Comparison of ENCODE assay signal across 19 mouse cellular contexts in genomic region chr14:66460795-66461194, GRCm38 (mm10).
DNase-seq lines count a peak whose midpoint lies in the region; ATAC-seq and TF ChIP-seq lines count a peak whose summit lies in the region.
"Had no signal": no experiment of that assay in that cellular context is flagged by ENCODE, and none has a peak within 500 bp of the region (broad histone marks: within the 10 kb centered on the region; RNA-seq: fewer than 3 reads in every experiment).

No protein-coding gene starts in this region.

- H3K4me3 ChIP-seq in limb, embryonic 14.5 days (replicated peaks; ENCODE audit: low read length), result no peak overlapping the region
- H3K4me3 ChIP-seq in limb, embryonic 10.5 days, result no peak overlapping the region
- H3K4me3 ChIP-seq in CH12.LX (replicated peaks in 1 of 3; ENCODE audit: low read depth in 2 of 3, low read length in 2 of 3, poor library complexity in 1 of 3), result no peak overlapping the region
- H3K4me3 ChIP-seq: embryonic facial prominence, embryonic 13.5 days; hindbrain, embryonic 15.5 days; liver, embryonic 13.5 days; lung, embryonic 15.5 days had no signal

- 64% methylated on average over 3 of the region's 3 CpGs for WGBS in limb, embryonic 14.5 days
- WGBS in limb, embryonic 10.5 days, result 92% methylated on average over 3 of the region's 3 CpGs

- H3K4me2 ChIP-seq in limb, embryonic 14.5 days (replicated peaks; ENCODE audit: low read depth, low read length, severe bottlenecking), result no peak overlapping the region
- H3K4me2 ChIP-seq in CH12.LX (ENCODE audit: insufficient read depth, low read depth, poor library complexity, severe bottlenecking), result no peak overlapping the region
- H3K4me2 ChIP-seq: embryonic facial prominence, embryonic 13.5 days; hindbrain, embryonic 15.5 days; liver, embryonic 13.5 days; lung, embryonic 15.5 days had no signal

- peak; percentile 47; the same call in 1 of the 2 replicates for ATAC-seq in limb, embryonic 14.5 days (ENCODE audit: low FRiP score, low read depth)

- H3K27ac ChIP-seq in limb, embryonic 14.5 days (replicated peaks; ENCODE audit: low read depth, low read length), result no peak overlapping the region
- no peak overlapping the region for H3K27ac ChIP-seq in limb, embryonic 10.5 days
- no peak overlapping the region for H3K27ac ChIP-seq in CH12.LX (ENCODE audit: insufficient read depth, low read depth)
- H3K27ac ChIP-seq: embryonic facial prominence, embryonic 13.5 days; hindbrain, embryonic 15.5 days; liver, embryonic 13.5 days; lung, embryonic 15.5 days; macrophage; stomach, postnatal 0 days had no signal

- dilution Hi-C loops in CH12.LX (cut with MboI; ENCODE audit: extremely low pct_ligation_motif_present, extremely low pct_unique_long_range_greater_than_20kb, low sequenced_read_pairs), result no loop called here

- H3K79me2 ChIP-seq in CH12.LX (replicated peaks; ENCODE audit: control insufficient read depth, extremely low read depth, insufficient read depth, poor library complexity, severe bottlenecking), result no peaks in the 10 kb centered on the region

- in situ Hi-C loops in CH12.LX (cut with MboI; ENCODE audit: low pct_ligation_motif_present, low pct_unique_long_range_greater_than_20kb, low sequenced_read_pairs), result no loop called here

- DNase-seq in limb, embryonic 14.5 days (ENCODE audit: low spot score), result no peak
- DNase-seq in limb, embryonic 10.5 days (ENCODE audit: low spot score), result no peak
- peak; percentile 24 for DNase-seq in CH12.LX (ENCODE audit: extremely low read depth)
- DNase-seq in Muller cell, postnatal 12 days (ENCODE audit: inconsistent ontology term), result peak; percentile 35
- DNase-seq in gastrocnemius, postnatal 10 days, result peak; percentile 24
- no peak for DNase-seq in adrenal gland, adult 2 months
- DNase-seq in spleen, postnatal 4 days (ENCODE audit: low spot score in 2 of 2), result no peak
- DNase-seq: cerebellum, adult 11 months; kidney, adult 18-20 months; kidney, postnatal 10 days; liver, embryonic 13.5 days; right cerebral cortex, postnatal 14 days; thymus, postnatal 14 days had no signal

- no peak for TF ChIP-seq EP300 in CH12.LX (IDR thresholded peaks at IDR 0.05; ENCODE audit: low read length)

- no peaks in the 10 kb centered on the region for H3K36me3 ChIP-seq in limb, embryonic 14.5 days (ENCODE audit: control insufficient read depth, insufficient read depth, low read length)
- no peaks in the 10 kb centered on the region for H3K36me3 ChIP-seq in limb, embryonic 10.5 days
- H3K36me3 ChIP-seq in CH12.LX (replicated peaks in 1 of 2; ENCODE audit: control insufficient read depth in 1 of 2, insufficient read depth in 1 of 2, low read length in 1 of 2), result no peaks in the 10 kb centered on the region
- H3K36me3 ChIP-seq: embryonic facial prominence, embryonic 13.5 days; G1E; hindbrain, embryonic 15.5 days; liver, embryonic 13.5 days; lung, embryonic 15.5 days had no signal

- 0 out of 2 replicates have a peak, but pooled peaks cover 4% of the 10 kb centered on the region for H3K9me3 ChIP-seq in limb, embryonic 14.5 days (ENCODE audit: control insufficient read depth, low read length)
- 0 out of 2 replicates have a peak, but pooled peaks cover 2% of the 10 kb centered on the region for H3K9me3 ChIP-seq in limb, embryonic 10.5 days (replicated peaks)
- H3K9me3 ChIP-seq in CH12.LX (replicated peaks; ENCODE audit: low read length), result peaks cover 5% of the 10 kb centered on the region
- H3K9me3 ChIP-seq: embryonic facial prominence, embryonic 13.5 days; G1E; hindbrain, embryonic 15.5 days; liver, embryonic 13.5 days; lung, embryonic 15.5 days had no signal

- no peak overlapping the region for H3K9ac ChIP-seq in limb, embryonic 14.5 days (ENCODE audit: low read depth, low read length, severe bottlenecking)
- no peak overlapping the region for H3K9ac ChIP-seq in CH12.LX (ENCODE audit: insufficient read depth, low read depth)
- H3K9ac ChIP-seq: embryonic facial prominence, embryonic 13.5 days; hindbrain, embryonic 15.5 days; liver, embryonic 13.5 days; lung, embryonic 15.5 days had no signal

- TF ChIP-seq CTCF in CH12.LX (conservative IDR thresholded peaks at IDR 0.05 in 1 of 2, IDR thresholded peaks at IDR 0.05 in 1 of 2; ENCODE audit: low read depth in 2 of 2, low read length in 2 of 2), result no peak

- TF ChIP-seq POLR2A in limb, embryonic 14.5 days (IDR thresholded peaks at IDR 0.05; ENCODE audit: borderline replicate concordance, extremely low read depth, insufficient read depth, insufficient read length), result no peak
- no peak for TF ChIP-seq POLR2A in CH12.LX (IDR thresholded peaks at IDR 0.05; ENCODE audit: low read depth, low read length)

- H3K27me3 ChIP-seq in limb, embryonic 14.5 days (ENCODE audit: control insufficient read depth, insufficient read depth, low read length), result no peaks in the 10 kb centered on the region
- H3K27me3 ChIP-seq in limb, embryonic 10.5 days (ENCODE audit: low read depth, poor library complexity, severe bottlenecking), result no peaks in the 10 kb centered on the region
- no peaks in the 10 kb centered on the region for H3K27me3 ChIP-seq in CH12.LX (replicated peaks)
- H3K27me3 ChIP-seq: embryonic facial prominence, embryonic 13.5 days; hindbrain, embryonic 15.5 days; liver, embryonic 13.5 days; lung, embryonic 15.5 days had no signal

- no peak for TF ChIP-seq RAD21 in CH12.LX (IDR thresholded peaks at IDR 0.05; ENCODE audit: low read depth, low read length)

- no peaks in the 10 kb centered on the region for H3K4me1 ChIP-seq in limb, embryonic 14.5 days (ENCODE audit: control insufficient read depth, insufficient read depth, low read length)
- H3K4me1 ChIP-seq in limb, embryonic 10.5 days, result no peaks in the 10 kb centered on the region
- H3K4me1 ChIP-seq in CH12.LX (ENCODE audit: control insufficient read depth in 1 of 2, insufficient read depth in 2 of 2), result peaks cover 0 to 16% of the 10 kb centered on the region in 2 experiments; a peak in 2 of 4 replicates
- H3K4me1 ChIP-seq: embryonic facial prominence, embryonic 13.5 days; hindbrain, embryonic 15.5 days; liver, embryonic 13.5 days; lung, embryonic 15.5 days had no signal

TF ChIP-seq in CH12.LX, 34 proteins besides CTCF, POLR2A, EP300 and RAD21:
- TF ChIP-seq USF2 (conservative IDR thresholded peaks at IDR 0.05; ENCODE audit: low read depth, low read length), result no peak
- TF ChIP-seq E2F4 (IDR thresholded peaks at IDR 0.05; ENCODE audit: insufficient replicate concordance, low read depth, low read length), result no peak
- no peak for TF ChIP-seq ZC3H11A (IDR thresholded peaks at IDR 0.05; ENCODE audit: low read depth, low read length)
- TF ChIP-seq RCOR1 (conservative IDR thresholded peaks at IDR 0.05; ENCODE audit: low read depth, low read length), result no peak
- TF ChIP-seq IRF4 (IDR thresholded peaks at IDR 0.05; ENCODE audit: low read depth, low read length), result no peak
- TF ChIP-seq MEF2A (IDR thresholded peaks at IDR 0.05; ENCODE audit: borderline replicate concordance, low read depth, low read length), result no peak
- TF ChIP-seq UBTF (IDR thresholded peaks at IDR 0.05; ENCODE audit: low read depth, low read length), result no peak
- TF ChIP-seq ETS1 (conservative IDR thresholded peaks at IDR 0.05; ENCODE audit: low read depth, low read length), result no peak
TF ChIP-seq in CH12.LX: peak in this region for 0.

Comparison
In these comparisons a context has a peak if more than half of its experiments do, and no peak if none do; other contexts are left out.
1. DNase-seq: peak in CH12.LX (single experiment), Muller cell, postnatal 12 days (single experiment) and gastrocnemius, postnatal 10 days (single experiment); none in limb, embryonic 14.5 days (single experiment), limb, embryonic 10.5 days (single experiment), adrenal gland, adult 2 months (single experiment) and spleen, postnatal 4 days (0 of 2).